Mouse (Mus musculus) G1E (cell line): ENCODE results near the gene AC124108.1.

Experiments used
- CTCF ChIP-seq: IDR thresholded peaks from 2 replicates; pipeline ENCODE4 v1.5.1; 2012; ENCODE audit warnings: low read depth, low read length, inconsistent platforms, mixed read lengths
- GATA1 ChIP-seq: IDR thresholded peaks from 2 replicates; pipeline ENCODE4 v1.6.1; 2012; ENCODE audit warnings: borderline replicate concordance, low read length, inconsistent platforms, mixed read lengths
- POLR2AphosphoS5 ChIP-seq: IDR thresholded peaks from 2 replicates; pipeline ENCODE4 v1.6.1; 2012; ENCODE audit warnings: low read depth, low read length, inconsistent platforms; ENCODE audit not compliant: insufficient replicate concordance
- TAL1 ChIP-seq: conservative IDR thresholded peaks from 2 replicates; pipeline ENCODE4 v1.6.1; 2012; ENCODE audit warnings: low read depth, low read length, inconsistent platforms, mixed read lengths

DNA sequence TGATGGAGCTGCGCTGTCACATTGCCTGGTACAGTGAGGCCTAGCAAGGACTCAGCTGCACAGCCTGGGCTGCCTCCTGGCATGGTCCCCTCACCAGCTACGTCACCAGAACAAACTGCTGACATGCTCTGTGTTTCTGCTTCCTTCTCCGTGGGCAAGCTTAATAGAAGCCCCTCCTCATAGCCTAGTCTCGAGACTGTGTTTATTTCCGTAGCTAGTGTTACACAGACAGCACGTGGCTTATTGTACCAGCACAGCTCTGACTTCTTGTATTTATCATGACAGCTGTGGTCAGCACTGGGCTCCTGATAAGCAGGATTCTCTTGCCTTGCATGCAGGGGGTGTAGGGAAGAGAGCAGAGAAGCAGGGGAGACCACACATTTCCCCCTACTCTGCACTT is 54.9 kb downstream of the AC124108.1 start:
- TF ChIP-seq GATA1 (no peak), POLR2AphosphoS5 (no peak), CTCF (no peak), TAL1 (no peak)
